Mouse (Mus musculus) lung, postnatal 0 days (tissue): ENCODE measurements around the gene Kdelr2. TPM values are rescaled to one million over a fixed set of nuclear protein-coding genes. Genes with fewer than 3 reads are reported as not detected.

Source experiments
- ATAC-seq: fragments of 200-750 bp; cut with Nextera tagmentation; 2 replicates; pipeline ENCODE4 v1.8.0; 2017; ENCODE audit warnings: moderate library complexity
- DNase-seq: peaks from one replicate; pipeline ENCODE4 v3.0.0-alpha.2; 2016; ENCODE audit warnings: low spot score
- H3K27ac ChIP-seq: fragments of 300-500 bp; sonication (generic); 2 replicates; pipeline ENCODE4 v1.5.1; 2014; ENCODE audit warnings: antibody characterized with exemption, mild to moderate bottlenecking, low read length, mixed read lengths
- H3K27me3 ChIP-seq: fragments of 300-500 bp; sonication (generic); replicated peaks from 2 replicates; pipeline ENCODE4 v1.6.1; 2014; ENCODE audit warnings: low read length, mixed read lengths; ENCODE audit not compliant: insufficient read depth
- H3K36me3 ChIP-seq: fragments of 300-500 bp; sonication (generic); 2 replicates; pipeline ENCODE4 v1.6.1; 2014; ENCODE audit warnings: low read length, mixed read lengths; ENCODE audit not compliant: insufficient read depth
- H3K4me1 ChIP-seq: fragments of 300-500 bp; sonication (generic); 2 replicates; pipeline ENCODE4 v1.6.1; 2014; ENCODE audit warnings: antibody characterized with exemption, low read depth, low read length, mixed read lengths; ENCODE audit not compliant: insufficient read depth
- H3K4me2 ChIP-seq: fragments of 300-500 bp; sonication (generic); replicated peaks from 2 replicates; pipeline ENCODE4 v1.6.1; 2014; ENCODE audit warnings: low read depth, mild to moderate bottlenecking, low read length, moderate library complexity, mixed read lengths
- H3K4me3 ChIP-seq: fragments of 300-500 bp; sonication (generic); 2 replicates; pipeline ENCODE4 v1.5.1; 2014; ENCODE audit warnings: low read depth, low read length
- H3K9ac ChIP-seq: fragments of 300-500 bp; sonication (generic); replicated peaks from 2 replicates; pipeline ENCODE4 v1.6.1; 2014; ENCODE audit warnings: low read depth, mild to moderate bottlenecking
- H3K9me3 ChIP-seq: fragments of 300-500 bp; sonication (generic); 2 replicates; pipeline ENCODE4 v1.6.1; 2016; ENCODE audit warnings: low read length, mixed read lengths
- CTCF ChIP-seq: IDR thresholded peaks from 2 replicates; pipeline ENCODE4 v1.5.1; 2016; ENCODE audit warnings: antibody characterized with exemption, mild to moderate bottlenecking
- EP300 ChIP-seq: IDR thresholded peaks from 2 replicates; pipeline ENCODE4 v1.6.1; 2016; ENCODE audit warnings: antibody characterized with exemption, mild to moderate bottlenecking, control low read depth
- WGBS: fragments of 180-500 bp; shearing (Covaris S2); extraction: QIAGEN DNeasy Blood & Tissue Kit; methylation state at CpG from one replicate; pipeline ENCODE4 v1.1.7; 2014; 5-methylcytosine and 5-hydroxymethylcytosine counted together
- polyA plus RNA-seq: library from polyadenylated mRNA; unstranded; fragments of >200 nt; fragmentation: Nextera tagmentation; extraction: Ambion mirVana; gene quantifications from 2 replicates; pipeline ENCODE4 v1.2.1, GENCODE M21; 2015

The Kdelr2 gene
- polyA plus RNA-seq, 1 experiment from 2014 or later, result 242 TPM

DNA sequence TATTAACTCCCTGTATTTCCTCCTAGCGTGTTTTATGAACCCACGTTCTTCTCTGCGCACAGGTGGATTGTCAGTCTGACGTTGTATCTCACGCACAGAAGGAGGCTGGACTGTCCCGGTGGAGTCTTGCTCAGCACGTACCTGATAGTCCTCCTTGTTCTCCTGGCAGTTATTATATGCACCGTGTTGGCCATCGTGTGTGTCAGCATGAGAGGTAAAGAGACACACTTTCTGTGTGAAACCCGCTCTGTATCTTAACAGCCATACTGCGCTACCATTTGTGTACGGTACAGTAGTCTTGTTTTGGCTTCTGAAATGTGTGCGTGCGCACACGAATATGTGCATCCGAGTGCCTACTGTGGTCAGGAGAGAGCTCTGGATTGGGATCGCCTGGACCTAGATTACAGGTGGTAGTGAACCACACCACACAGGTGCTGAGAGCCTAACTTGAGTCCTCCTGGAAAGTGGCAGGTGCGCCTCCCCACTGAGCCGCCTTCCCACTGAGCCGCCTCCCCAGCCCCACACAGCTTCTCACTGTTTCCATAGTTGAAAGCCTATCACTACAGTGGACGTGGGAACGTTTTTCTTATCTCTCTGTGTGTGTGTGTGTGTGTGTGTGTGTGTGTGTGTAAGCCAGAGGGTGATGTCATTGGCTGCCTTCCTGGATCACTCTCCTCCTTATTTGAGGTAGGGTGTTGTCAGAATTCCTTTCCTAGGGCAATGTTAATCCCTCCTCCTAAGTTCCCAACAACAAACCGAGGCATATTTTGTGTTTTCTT, 63.4 kb downstream of the Kdelr2 start:
- ATAC-seq, result no peak

DNA sequence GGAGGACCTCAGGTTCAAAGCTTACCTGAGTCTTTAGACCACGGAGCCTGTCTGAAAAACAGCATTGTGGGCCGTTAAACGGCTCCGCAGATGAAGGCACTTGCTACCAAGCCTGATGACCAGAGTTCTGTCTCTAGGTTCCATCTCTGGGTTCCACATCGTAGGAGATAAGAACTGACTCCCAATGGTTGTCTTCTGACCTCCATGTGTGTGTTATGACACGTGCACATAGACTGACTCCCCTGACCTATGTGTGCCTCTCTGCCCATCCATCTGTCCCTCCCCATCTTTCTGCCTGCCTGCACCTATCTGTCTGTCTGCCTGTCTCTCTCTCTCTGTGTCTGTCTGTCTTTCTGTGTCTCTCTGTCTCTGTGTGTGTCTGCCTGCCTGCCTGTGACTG, 64.3 kb downstream of the Kdelr2 start:
- peaks cover 5% of the 10 kb centered on the region; the same call in 1 of the 2 replicates for H3K4me1 ChIP-seq
- no peak overlapping the region for H3K4me2 ChIP-seq
- H3K4me3 ChIP-seq, result no peak overlapping the region
- no peaks in the 10 kb centered on the region for H3K36me3 ChIP-seq
- H3K27me3 ChIP-seq, result no peaks in the 10 kb centered on the region
- no peak for ATAC-seq
- DNase-seq, result no peak
- no peak overlapping the region for H3K27ac ChIP-seq
- TF ChIP-seq CTCF, result no peak
- TF ChIP-seq EP300, result no peak
- no peaks in the 10 kb centered on the region for H3K9me3 ChIP-seq
- no peak overlapping the region for H3K9ac ChIP-seq
- 91% methylated on average over 6 of the region's 6 CpGs for WGBS

More for the DNA sequence above, 63.4 kb downstream of the Kdelr2 start:
- no peak for TF ChIP-seq CTCF
- no peak for TF ChIP-seq EP300
- Histone ChIP-seq H3K4me1 (peaks cover 5% of the 10 kb centered on the region; the same call in 1 of the 2 replicates), H3K27me3 (no peaks in the 10 kb centered on the region), H3K9ac (no peak overlapping the region), H3K9me3 (no peaks in the 10 kb centered on the region), H3K4me2 (no peak overlapping the region), H3K36me3 (no peaks in the 10 kb centered on the region), H3K4me3 (no peak overlapping the region), H3K27ac (no peak overlapping the region)
- DNase-seq, result peak; percentile 15
- 87% methylated on average over 23 of the region's 23 CpGs for WGBS

DNA sequence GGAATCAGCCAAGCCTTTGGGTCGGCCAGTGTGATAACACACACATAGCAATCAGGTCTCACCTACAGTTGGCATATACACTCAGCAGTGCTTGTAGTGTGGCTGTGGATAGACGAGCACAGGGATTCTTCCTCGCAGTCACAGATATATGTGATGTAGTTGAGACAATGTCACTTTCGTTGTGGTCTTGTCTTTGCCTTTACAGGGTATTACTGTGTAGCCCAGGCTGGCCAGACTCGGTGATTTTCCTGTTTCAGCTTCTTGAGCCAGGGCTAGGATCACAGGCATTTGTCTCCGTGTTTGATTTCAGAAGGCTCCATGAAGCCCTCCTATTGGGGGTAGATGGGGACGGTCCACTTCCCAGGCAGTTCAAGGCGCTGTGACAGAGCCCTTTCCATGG, 66.0 kb downstream of the Kdelr2 start:
- Histone ChIP-seq H3K4me3 (no peak overlapping the region), H3K4me1 (peaks cover 5% of the 10 kb centered on the region; the same call in 1 of the 2 replicates), H3K27ac (no peak overlapping the region), H3K9ac (no peak overlapping the region), H3K9me3 (no peaks in the 10 kb centered on the region), H3K36me3 (no peaks in the 10 kb centered on the region), H3K4me2 (no peak overlapping the region), H3K27me3 (no peaks in the 10 kb centered on the region)
- TF ChIP-seq EP300 (no peak), CTCF (no peak)
- ATAC-seq (no peak), DNase-seq (no peak)
- WGBS, result 89% methylated on average over 8 of the region's 8 CpGs

DNA sequence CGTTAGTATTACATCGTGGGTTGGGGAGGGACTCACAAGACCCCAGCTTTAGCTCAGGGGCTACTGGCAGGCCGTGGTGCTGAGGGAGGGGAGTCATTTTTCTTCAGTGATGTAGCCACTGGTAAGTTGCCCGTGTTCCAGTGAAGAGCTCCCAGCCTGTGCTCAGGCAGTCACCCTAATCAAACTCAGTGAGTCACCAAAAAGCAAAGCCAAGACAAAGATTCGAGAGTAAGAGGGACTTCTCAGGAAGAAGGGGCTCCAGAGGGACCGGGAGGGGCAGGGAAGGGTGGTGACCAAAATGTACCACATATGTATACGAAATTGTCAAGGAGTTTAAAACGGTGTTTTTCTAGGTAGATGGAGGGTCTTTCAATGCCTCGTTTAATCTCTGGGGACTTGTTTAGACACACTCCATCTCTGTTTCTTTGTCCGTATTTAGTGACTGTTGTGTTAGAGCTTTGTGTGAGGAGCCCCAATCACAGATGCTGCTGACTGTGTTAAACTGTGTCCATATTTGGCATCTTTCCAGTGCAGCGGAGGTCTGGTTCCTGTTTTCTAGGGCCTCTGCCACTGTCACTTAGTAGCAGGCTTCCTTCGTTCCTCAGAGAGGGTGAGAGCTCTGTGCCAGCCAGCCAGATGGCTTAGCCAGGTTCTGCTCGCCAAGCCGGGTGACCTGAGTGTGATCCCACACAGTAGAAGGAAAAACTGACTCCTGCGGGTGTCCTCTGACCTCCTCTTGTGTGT, 67.0 kb downstream of the Kdelr2 start:
- 51% methylated on average over 15 of the region's 15 CpGs for WGBS
- Histone ChIP-seq H3K4me1 (no peaks in the 10 kb centered on the region), H3K36me3 (no peaks in the 10 kb centered on the region), H3K4me3 (no peak overlapping the region), H3K27ac (no peak overlapping the region), H3K9me3 (no peaks in the 10 kb centered on the region), H3K4me2 (no peak overlapping the region), H3K9ac (no peak overlapping the region), H3K27me3 (no peaks in the 10 kb centered on the region)
- peak; percentile 66 for ATAC-seq
- DNase-seq, result peak; percentile 80
- TF ChIP-seq EP300, result no peak
- no peak for TF ChIP-seq CTCF

DNA sequence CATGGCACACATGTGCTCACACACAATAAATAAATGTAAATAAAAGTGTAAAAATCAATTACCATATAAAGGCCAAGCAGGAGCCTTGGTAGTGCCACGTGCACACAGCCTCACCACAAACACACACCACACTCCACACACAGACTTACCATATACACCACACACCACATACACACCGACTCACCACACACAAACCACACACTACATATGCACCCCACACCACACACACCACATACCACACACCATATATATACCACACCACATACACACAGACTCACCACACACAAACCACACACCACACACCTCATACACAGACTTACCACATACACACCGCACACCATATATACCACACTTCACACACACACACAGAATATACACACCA, 67.5 kb downstream of the Kdelr2 start:
- Histone ChIP-seq H3K9ac (no peak overlapping the region), H3K4me3 (no peak overlapping the region), H3K27ac (no peak overlapping the region), H3K9me3 (no peaks in the 10 kb centered on the region), H3K36me3 (no peaks in the 10 kb centered on the region), H3K27me3 (no peaks in the 10 kb centered on the region), H3K4me1 (no peaks in the 10 kb centered on the region), H3K4me2 (no peak overlapping the region)
- peak; percentile 18; the same call in 1 of the 2 replicates for ATAC-seq
- TF ChIP-seq EP300, result no peak
- TF ChIP-seq CTCF, result no peak
- WGBS, result 79% methylated on average over 3 of the region's 3 CpGs
- no peak for DNase-seq

Other genes with a start within 250 kb of the Kdelr2 start
- 8.0 and 9.1 TPM in 2 replicates for gene Rbak, start 223.1 kb upstream of the Kdelr2 start, polyA plus RNA-seq
- gene Spdye4b, start 222.8 kb upstream of the Kdelr2 start, polyA plus RNA-seq, result not detected in 2 replicates
- not detected in 2 replicates for gene Spdye4a, start 176.9 kb upstream of the Kdelr2 start, polyA plus RNA-seq
- 6.7 and 7.5 TPM in 2 replicates for gene Zfp12, start 168.7 kb upstream of the Kdelr2 start, polyA plus RNA-seq
- gene Zfp316, start 133.8 kb upstream of the Kdelr2 start, polyA plus RNA-seq, result 1.4 and 1.6 TPM in 2 replicates
- gene Zfp853, start 110.2 kb upstream of the Kdelr2 start, polyA plus RNA-seq, result 0.08 TPM in 1 of 2 replicates, not detected in the other
- 18.2 and 19.5 TPM in 2 replicates for gene E130309D02Rik, start 88.5 kb upstream of the Kdelr2 start, polyA plus RNA-seq
- gene Zdhhc4, start 74.6 kb upstream of the Kdelr2 start, polyA plus RNA-seq, result 72.1 and 87.5 TPM in 2 replicates
- gene Grid2ip, start 46.5 kb upstream of the Kdelr2 start, polyA plus RNA-seq, result not detected in 2 replicates
- 5.9 and 6.0 TPM in 2 replicates for gene Daglb, start 60.7 kb downstream of the Kdelr2 start, polyA plus RNA-seq
- 439 and 450 TPM in 2 replicates for gene Rac1, start 124.2 kb downstream of the Kdelr2 start, polyA plus RNA-seq
- gene Cyth3, start 218.6 kb downstream of the Kdelr2 start, polyA plus RNA-seq, result 87.3 and 96.6 TPM in 2 replicates